Mouse (Mus musculus): ENCODE data around the gene Serpinb3b.
"Not testable (repeated sequence)": the region's sequence is repeated elsewhere in the genome, so short reads cannot be mapped to it uniquely, and the experiment has no call there.

The Serpinb3b gene

GRCm38 (mm10) chr1:107278261-107278660 lies at the start of gene Serpinb3b, which contains the start of gene Serpinb3c:
TSS of gene Serpinb3b (minus strand) at chr1:107278361.
TSS of gene Serpinb3c (minus strand) at chr1:107278371.
- not testable (repeated sequence) for DNase-seq (ENCODE audit: low spot score in 2 of 2)

- DNase-seq (ENCODE audit: low spot score in 2 of 2) = peak in 1 of 2 experiments; percentile 5
Measured at GRCm38 (mm10) chr1:107243170-107243569, 35.0 kb downstream of the Serpinb3b start.

- not testable (repeated sequence) for DNase-seq (ENCODE audit: low spot score in 2 of 2)
Measured at GRCm38 (mm10) chr1:107217276-107217675, 60.9 kb downstream of the Serpinb3b start.

- peak in 1 of 2 experiments; percentile 8 for DNase-seq (ENCODE audit: low spot score in 2 of 2)
Measured at GRCm38 (mm10) chr1:107127453-107127852, 150.7 kb downstream of the Serpinb3b start.
